In genomic region chr17:44667346-44667745, GRCm38 (mm10) we compare ENCODE assay signal across 27 mouse cellular contexts.
"Had no signal": no experiment of that assay in that cellular context is flagged by ENCODE, and none has a peak within 500 bp of the region (broad histone marks: within the 10 kb centered on the region; RNA-seq: fewer than 3 reads in every experiment).

No protein-coding gene starts in this region.

- H3K4me3 ChIP-seq: heart, adult 2 months; heart, embryonic 13.5 days; heart, embryonic 15.5 days; hindbrain, embryonic 13.5 days; hindbrain, embryonic 15.5 days; kidney, embryonic 15.5 days; left cerebral cortex, adult 2 months; limb, embryonic 13.5 days; limb, embryonic 15.5 days; liver, embryonic 12.5 days had no signal

- ATAC-seq: hindbrain, postnatal 0 days; intestine, embryonic 16.5 days; liver, embryonic 12.5 days had no signal

- H3K9me3 ChIP-seq: heart, embryonic 13.5 days; heart, embryonic 15.5 days; hindbrain, embryonic 13.5 days; hindbrain, embryonic 15.5 days; kidney, embryonic 15.5 days; limb, embryonic 13.5 days; limb, embryonic 15.5 days; liver, embryonic 12.5 days had no signal

- H3K4me1 ChIP-seq: liver, embryonic 12.5 days had no signal

- H3K27me3 ChIP-seq: heart, embryonic 15.5 days; hindbrain, embryonic 13.5 days; hindbrain, embryonic 15.5 days; kidney, embryonic 15.5 days; limb, embryonic 15.5 days; liver, embryonic 12.5 days had no signal

- DNase-seq: gastrocnemius, postnatal 14 days; gastrocnemius, postnatal 36 days; heart, adult 11 months; heart, adult 2 months; heart, postnatal 14 days; heart, postnatal 36 days; kidney, adult 11 months; kidney, adult 2 months; kidney, adult 9 months; kidney, postnatal 14 days; kidney, postnatal 36 days; layer of hippocampus, adult 9-11 months; layer of hippocampus, postnatal 36 days; left cerebral cortex, postnatal 4 days had no signal

- H3K4me2 ChIP-seq: heart, embryonic 11.5 days; heart, embryonic 13.5 days; heart, embryonic 15.5 days; hindbrain, embryonic 13.5 days; hindbrain, embryonic 15.5 days; kidney, embryonic 15.5 days; limb, embryonic 13.5 days; limb, embryonic 15.5 days; liver, embryonic 12.5 days had no signal

- H3K27ac ChIP-seq: heart, adult 2 months; heart, embryonic 13.5 days; heart, embryonic 15.5 days; hindbrain, embryonic 13.5 days; hindbrain, embryonic 15.5 days; hindbrain, postnatal 0 days; kidney, embryonic 15.5 days; kidney, postnatal 0 days; left cerebral cortex, adult 2 months; limb, embryonic 13.5 days; limb, embryonic 15.5 days; liver, embryonic 12.5 days had no signal

- H3K36me3 ChIP-seq: heart, embryonic 13.5 days; heart, embryonic 15.5 days; hindbrain, embryonic 13.5 days; hindbrain, embryonic 15.5 days; kidney, embryonic 15.5 days; limb, embryonic 13.5 days; liver, embryonic 12.5 days had no signal

- H3K9ac ChIP-seq: heart, embryonic 13.5 days; heart, embryonic 15.5 days; hindbrain, embryonic 13.5 days; hindbrain, embryonic 15.5 days; kidney, embryonic 15.5 days; limb, embryonic 13.5 days; limb, embryonic 15.5 days; liver, embryonic 12.5 days had no signal
